Mouse (Mus musculus): ENCODE data around the gene Utp15. TPM values are rescaled to one million over a fixed set of nuclear protein-coding genes. Genes with fewer than 3 reads are reported as not detected.

Gene Utp15
- polyA plus RNA-seq (2014; fragmentation: Nextera tagmentation; extraction: Ambion mirVana): 38.3 and 40.9 TPM in 2 replicates

GRCm38 (mm10) chr13:98262636-98263457 lies at the start of gene Utp15, which contains the start of gene Ankra2:
Gene Utp15, minus strand, starts transcription at chr13:98263041.
Gene Ankra2, plus strand, starts transcription at chr13:98263074.
- peak; percentile 99 for ATAC-seq (ENCODE audit: insufficient read depth)

GRCm38 (mm10) chr13:98311597-98311996 lies 48.8 kb upstream of the Utp15 start:
- no peak for DNase-seq

More at GRCm38 (mm10) chr13:98262636-98263457, at the start of gene Utp15, which contains the start of gene Ankra2:
- TF ChIP-seq CTCF (IDR thresholded peaks at IDR 0.05; ENCODE audit: low read depth): no peak
- DNase-seq: peak; percentile 100
- no peaks in the 10 kb centered on the region for H3K9me3 ChIP-seq (ENCODE audit: low read depth, low read length)
- peaks cover 13% of the 10 kb centered on the region for H3K4me1 ChIP-seq (ENCODE audit: insufficient read depth)
- WGBS: under 1% methylated on average over 71 of the region's 71 CpGs
- peak within 1 kb of the TSS; percentile 87 for H3K4me2 ChIP-seq
- peak within 1 kb of the TSS; percentile 91 for H3K9ac ChIP-seq
- no peaks in the 10 kb centered on the region for H3K27me3 ChIP-seq (ENCODE audit: insufficient read depth, low read length)
- peaks cover 29% of the 10 kb centered on the region for H3K36me3 ChIP-seq (ENCODE audit: insufficient read depth)
- peak within 1 kb of the TSS; percentile 93 for H3K27ac ChIP-seq (ENCODE audit: low read depth)
- peak within 1 kb of the TSS; percentile 81 for H3K4me3 ChIP-seq (ENCODE audit: low read depth, low read length)

GRCm38 (mm10) chr13:98308724-98309123 lies 45.9 kb upstream of the Utp15 start:
- H3K4me3 ChIP-seq (ENCODE audit: low read depth, low read length): no peak overlapping the region
- H3K27me3 ChIP-seq (ENCODE audit: insufficient read depth, low read length): no peaks in the 10 kb centered on the region
- no peak overlapping the region for H3K27ac ChIP-seq (ENCODE audit: low read depth)
- 71% methylated on average over 4 of the region's 4 CpGs for WGBS
- DNase-seq: no peak
- H3K36me3 ChIP-seq (ENCODE audit: insufficient read depth): peaks cover 55% of the 10 kb centered on the region
- ATAC-seq (ENCODE audit: insufficient read depth): no peak
- TF ChIP-seq CTCF (IDR thresholded peaks at IDR 0.05; ENCODE audit: low read depth): no peak
- 0 out of 2 replicates have a peak, but pooled peaks cover 5% of the 10 kb centered on the region for H3K4me1 ChIP-seq (ENCODE audit: insufficient read depth)
- no peak overlapping the region for H3K9ac ChIP-seq
- H3K4me2 ChIP-seq: no peak overlapping the region
- no peaks in the 10 kb centered on the region for H3K9me3 ChIP-seq (ENCODE audit: low read depth, low read length)

More at GRCm38 (mm10) chr13:98311597-98311996, 48.8 kb upstream of the Utp15 start:
- no peak overlapping the region for H3K4me2 ChIP-seq
- no peak for TF ChIP-seq CTCF (IDR thresholded peaks at IDR 0.05; ENCODE audit: low read depth)
- no peak overlapping the region for H3K4me3 ChIP-seq (ENCODE audit: low read depth, low read length)
- WGBS: 92% methylated on average over 5 of the region's 5 CpGs
- no peaks in the 10 kb centered on the region for H3K27me3 ChIP-seq (ENCODE audit: insufficient read depth, low read length)
- H3K36me3 ChIP-seq (ENCODE audit: insufficient read depth): peaks cover 68% of the 10 kb centered on the region
- H3K4me1 ChIP-seq (ENCODE audit: insufficient read depth): 0 out of 2 replicates have a peak, but pooled peaks cover 5% of the 10 kb centered on the region
- no peak overlapping the region for H3K27ac ChIP-seq (ENCODE audit: low read depth)
- ATAC-seq (ENCODE audit: insufficient read depth): no peak
- H3K9me3 ChIP-seq (ENCODE audit: low read depth, low read length): no peaks in the 10 kb centered on the region
- H3K9ac ChIP-seq: no peak overlapping the region

- ATAC-seq (ENCODE audit: insufficient read depth) (no peak), DNase-seq (no peak)
- Histone ChIP-seq H3K27me3 (ENCODE audit: insufficient read depth, low read length) (no peaks in the 10 kb centered on the region), H3K4me3 (ENCODE audit: low read depth, low read length) (no peak overlapping the region), H3K9ac (no peak overlapping the region), H3K4me2 (no peak overlapping the region), H3K4me1 (ENCODE audit: insufficient read depth) (0 out of 2 replicates have a peak, but pooled peaks cover 5% of the 10 kb centered on the region), H3K9me3 (ENCODE audit: low read depth, low read length) (no peaks in the 10 kb centered on the region), H3K27ac (ENCODE audit: low read depth) (no peak overlapping the region), H3K36me3 (ENCODE audit: insufficient read depth) (peaks cover 48% of the 10 kb centered on the region)
- TF ChIP-seq CTCF (IDR thresholded peaks at IDR 0.05; ENCODE audit: low read depth): no peak
- 68% methylated on average over 5 of the region's 5 CpGs for WGBS
These were observed 45.2 kb upstream of the Utp15 start for GRCm38 (mm10) chr13:98308004-98308403.

GRCm38 (mm10) chr13:98306852-98307475 lies 44.1 kb upstream of the Utp15 start:
- Histone ChIP-seq H3K4me3 (ENCODE audit: low read depth, low read length) (no peak overlapping the region), H3K36me3 (ENCODE audit: insufficient read depth) (peaks cover 37% of the 10 kb centered on the region), H3K4me1 (ENCODE audit: insufficient read depth) (0 out of 2 replicates have a peak, but pooled peaks cover 5% of the 10 kb centered on the region), H3K4me2 (peak overlapping the region; percentile 32), H3K27ac (ENCODE audit: low read depth) (no peak overlapping the region), H3K9ac (0 out of 2 replicates have a peak overlapping the region, but pooled peaks have one; percentile 2), H3K9me3 (ENCODE audit: low read depth, low read length) (no peaks in the 10 kb centered on the region), H3K27me3 (ENCODE audit: insufficient read depth, low read length) (no peaks in the 10 kb centered on the region)
- WGBS: 23% methylated on average over 14 of the region's 14 CpGs
- no peak for TF ChIP-seq CTCF (IDR thresholded peaks at IDR 0.05; ENCODE audit: low read depth)
- DNase-seq: no peak
- peak; percentile 52 for ATAC-seq (ENCODE audit: insufficient read depth)

GRCm38 (mm10) chr13:98306393-98306792 lies 43.6 kb upstream of the Utp15 start:
- Histone ChIP-seq H3K27me3 (ENCODE audit: insufficient read depth, low read length) (no peaks in the 10 kb centered on the region), H3K4me2 (no peak overlapping the region), H3K9me3 (ENCODE audit: low read depth, low read length) (no peaks in the 10 kb centered on the region), H3K36me3 (ENCODE audit: insufficient read depth) (peaks cover 32% of the 10 kb centered on the region), H3K9ac (no peak overlapping the region), H3K4me1 (ENCODE audit: insufficient read depth) (0 out of 2 replicates have a peak, but pooled peaks cover 5% of the 10 kb centered on the region), H3K27ac (ENCODE audit: low read depth) (no peak overlapping the region), H3K4me3 (ENCODE audit: low read depth, low read length) (no peak overlapping the region)
- ATAC-seq (ENCODE audit: insufficient read depth): no peak
- peak; percentile 74 for DNase-seq
- 26% methylated on average over 5 of the region's 5 CpGs for WGBS
- TF ChIP-seq CTCF (IDR thresholded peaks at IDR 0.05; ENCODE audit: low read depth): no peak

GRCm38 (mm10) chr13:98305257-98305656 lies 42.4 kb upstream of the Utp15 start:
- Histone ChIP-seq H3K9ac (no peak overlapping the region), H3K36me3 (ENCODE audit: insufficient read depth) (peaks cover 20% of the 10 kb centered on the region), H3K4me2 (no peak overlapping the region), H3K9me3 (ENCODE audit: low read depth, low read length) (no peaks in the 10 kb centered on the region), H3K27me3 (ENCODE audit: insufficient read depth, low read length) (no peaks in the 10 kb centered on the region), H3K4me1 (ENCODE audit: insufficient read depth) (0 out of 2 replicates have a peak, but pooled peaks cover 5% of the 10 kb centered on the region), H3K27ac (ENCODE audit: low read depth) (no peak overlapping the region), H3K4me3 (ENCODE audit: low read depth, low read length) (no peak overlapping the region)
- ATAC-seq (ENCODE audit: insufficient read depth) (no peak), DNase-seq (no peak)
- TF ChIP-seq CTCF (IDR thresholded peaks at IDR 0.05; ENCODE audit: low read depth): 0 out of 2 replicates have a peak, but pooled peaks have one; percentile 1
- 91% methylated on average over 9 of the region's 9 CpGs for WGBS
